Mouse (Mus musculus): ENCODE results near the gene Camkmt. TPM values are rescaled to one million over a fixed set of nuclear protein-coding genes. Genes with fewer than 3 reads are reported as not detected.

The Camkmt gene
- polyA plus RNA-seq, 1 experiment = 3.3 TPM

GRCm38 (mm10) chr17:85048379-85048778, 42.0 kb upstream of the Camkmt start:
- no peaks in the 10 kb centered on the region for H3K4me1 ChIP-seq (ENCODE audit: control insufficient read depth, insufficient read depth, insufficient read length)
- 95% methylated on average over 5 of the region's 5 CpGs for WGBS
- no peak for DNase-seq (ENCODE audit: low read depth in 1 of 2, low spot score in 2 of 2)
- H3K27ac ChIP-seq (ENCODE audit: insufficient read depth, low read length) = no peak overlapping the region
- TF ChIP-seq CTCF (IDR thresholded peaks at IDR 0.05; ENCODE audit: extremely low read depth, insufficient read depth, insufficient read length, insufficient replicate concordance) = no peak
- TF ChIP-seq POLR2A (IDR thresholded peaks at IDR 0.05; ENCODE audit: low read depth, low read length) = no peak
- H3K36me3 ChIP-seq (ENCODE audit: control insufficient read depth, insufficient read depth, low read length) = no peaks in the 10 kb centered on the region
- H3K27me3 ChIP-seq (ENCODE audit: control insufficient read depth, insufficient read depth, low read length) = no peaks in the 10 kb centered on the region
- H3K4me3 ChIP-seq (ENCODE audit: extremely low read depth, insufficient read depth, insufficient read length) = no peak overlapping the region

- no peak for TF ChIP-seq CTCF (IDR thresholded peaks at IDR 0.05; ENCODE audit: extremely low read depth, insufficient read depth, insufficient read length, insufficient replicate concordance)
- TF ChIP-seq POLR2A (IDR thresholded peaks at IDR 0.05; ENCODE audit: low read depth, low read length) = no peak
- Histone ChIP-seq H3K4me1 (ENCODE audit: control insufficient read depth, insufficient read depth, insufficient read length) (no peaks in the 10 kb centered on the region), H3K4me3 (ENCODE audit: extremely low read depth, insufficient read depth, insufficient read length) (no peak overlapping the region), H3K36me3 (ENCODE audit: control insufficient read depth, insufficient read depth, low read length) (peaks cover 4% of the 10 kb centered on the region; the same call in 1 of the 2 replicates), H3K27me3 (ENCODE audit: control insufficient read depth, insufficient read depth, low read length) (no peaks in the 10 kb centered on the region), H3K27ac (ENCODE audit: insufficient read depth, low read length) (no peak overlapping the region)
- no peak for DNase-seq (ENCODE audit: low read depth in 1 of 2, low spot score in 2 of 2)
- WGBS = 89% methylated on average over 7 of the region's 7 CpGs
Measured at GRCm38 (mm10) chr17:85058276-85058675, 32.1 kb upstream of the Camkmt start.

GRCm38 (mm10) chr17:85059136-85059535, 31.2 kb upstream of the Camkmt start:
- TF ChIP-seq POLR2A (IDR thresholded peaks at IDR 0.05; ENCODE audit: low read depth, low read length) = no peak
- no peak for TF ChIP-seq CTCF (IDR thresholded peaks at IDR 0.05; ENCODE audit: extremely low read depth, insufficient read depth, insufficient read length, insufficient replicate concordance)
- no peak overlapping the region for H3K4me3 ChIP-seq (ENCODE audit: extremely low read depth, insufficient read depth, insufficient read length)
- H3K27ac ChIP-seq (ENCODE audit: insufficient read depth, low read length) = no peak overlapping the region
- no peak for DNase-seq (ENCODE audit: low read depth in 1 of 2, low spot score in 2 of 2)
- H3K36me3 ChIP-seq (ENCODE audit: control insufficient read depth, insufficient read depth, low read length) = peaks cover 8% of the 10 kb centered on the region
- no peaks in the 10 kb centered on the region for H3K4me1 ChIP-seq (ENCODE audit: control insufficient read depth, insufficient read depth, insufficient read length)
- WGBS = 90% methylated on average over 6 of the region's 6 CpGs
- no peaks in the 10 kb centered on the region for H3K27me3 ChIP-seq (ENCODE audit: control insufficient read depth, insufficient read depth, low read length)

- 87% methylated on average over 7 of the region's 7 CpGs for WGBS
- peaks cover 23% of the 10 kb centered on the region for H3K36me3 ChIP-seq (ENCODE audit: control insufficient read depth, insufficient read depth, low read length)
- no peak for DNase-seq (ENCODE audit: low read depth in 1 of 2, low spot score in 2 of 2)
- H3K4me1 ChIP-seq (ENCODE audit: control insufficient read depth, insufficient read depth, insufficient read length) = no peaks in the 10 kb centered on the region
- no peaks in the 10 kb centered on the region for H3K27me3 ChIP-seq (ENCODE audit: control insufficient read depth, insufficient read depth, low read length)
- no peak for TF ChIP-seq CTCF (IDR thresholded peaks at IDR 0.05; ENCODE audit: extremely low read depth, insufficient read depth, insufficient read length, insufficient replicate concordance)
- TF ChIP-seq POLR2A (IDR thresholded peaks at IDR 0.05; ENCODE audit: low read depth, low read length) = no peak
- H3K4me3 ChIP-seq (ENCODE audit: extremely low read depth, insufficient read depth, insufficient read length) = no peak overlapping the region
- H3K27ac ChIP-seq (ENCODE audit: insufficient read depth, low read length) = no peak overlapping the region
Measured at GRCm38 (mm10) chr17:85063560-85063959, 26.8 kb upstream of the Camkmt start.

GRCm38 (mm10) chr17:85067331-85067730, 23.0 kb upstream of the Camkmt start:
- Histone ChIP-seq H3K4me1 (ENCODE audit: control insufficient read depth, insufficient read depth, insufficient read length) (no peaks in the 10 kb centered on the region), H3K4me3 (ENCODE audit: extremely low read depth, insufficient read depth, insufficient read length) (no peak overlapping the region), H3K36me3 (ENCODE audit: control insufficient read depth, insufficient read depth, low read length) (peaks cover 32% of the 10 kb centered on the region), H3K27me3 (ENCODE audit: control insufficient read depth, insufficient read depth, low read length) (no peaks in the 10 kb centered on the region), H3K27ac (ENCODE audit: insufficient read depth, low read length) (no peak overlapping the region)
- DNase-seq (ENCODE audit: low read depth in 1 of 2, low spot score in 2 of 2) = no peak
- TF ChIP-seq CTCF (IDR thresholded peaks at IDR 0.05; ENCODE audit: extremely low read depth, insufficient read depth, insufficient read length, insufficient replicate concordance) = no peak
- no peak for TF ChIP-seq POLR2A (IDR thresholded peaks at IDR 0.05; ENCODE audit: low read depth, low read length)
- 94% methylated on average over 7 of the region's 7 CpGs for WGBS

GRCm38 (mm10) chr17:85070658-85071057, 19.7 kb upstream of the Camkmt start:
- peaks cover 17% of the 10 kb centered on the region for H3K36me3 ChIP-seq (ENCODE audit: control insufficient read depth, insufficient read depth, low read length)
- no peak overlapping the region for H3K27ac ChIP-seq (ENCODE audit: insufficient read depth, low read length)
- WGBS = 94% methylated on average over 6 of the region's 6 CpGs
- H3K27me3 ChIP-seq (ENCODE audit: control insufficient read depth, insufficient read depth, low read length) = no peaks in the 10 kb centered on the region
- H3K4me3 ChIP-seq (ENCODE audit: extremely low read depth, insufficient read depth, insufficient read length) = no peak overlapping the region
- H3K4me1 ChIP-seq (ENCODE audit: control insufficient read depth, insufficient read depth, insufficient read length) = no peaks in the 10 kb centered on the region
- TF ChIP-seq POLR2A (IDR thresholded peaks at IDR 0.05; ENCODE audit: low read depth, low read length) (no peak), CTCF (IDR thresholded peaks at IDR 0.05; ENCODE audit: extremely low read depth, insufficient read depth, insufficient read length, insufficient replicate concordance) (no peak)
- DNase-seq (ENCODE audit: low read depth in 1 of 2, low spot score in 2 of 2) = no peak

- Histone ChIP-seq H3K27ac (ENCODE audit: insufficient read depth, low read length) (no peak overlapping the region), H3K36me3 (ENCODE audit: control insufficient read depth, insufficient read depth, low read length) (peaks cover 12% of the 10 kb centered on the region), H3K27me3 (ENCODE audit: control insufficient read depth, insufficient read depth, low read length) (no peaks in the 10 kb centered on the region), H3K4me3 (ENCODE audit: extremely low read depth, insufficient read depth, insufficient read length) (no peak overlapping the region), H3K4me1 (ENCODE audit: control insufficient read depth, insufficient read depth, insufficient read length) (no peaks in the 10 kb centered on the region)
- TF ChIP-seq CTCF (IDR thresholded peaks at IDR 0.05; ENCODE audit: extremely low read depth, insufficient read depth, insufficient read length, insufficient replicate concordance) (no peak), POLR2A (IDR thresholded peaks at IDR 0.05; ENCODE audit: low read depth, low read length) (no peak)
- whole genome bisulfite sequencing = 94% methylated on average over 8 of the region's 8 CpGs
- no peak for DNase-seq (ENCODE audit: low read depth in 1 of 2, low spot score in 2 of 2)
Measured at GRCm38 (mm10) chr17:85071088-85071775, 19.1 kb upstream of the Camkmt start.
